ENCODE assay signal across 17 mouse cellular contexts in the genomic region with DNA sequence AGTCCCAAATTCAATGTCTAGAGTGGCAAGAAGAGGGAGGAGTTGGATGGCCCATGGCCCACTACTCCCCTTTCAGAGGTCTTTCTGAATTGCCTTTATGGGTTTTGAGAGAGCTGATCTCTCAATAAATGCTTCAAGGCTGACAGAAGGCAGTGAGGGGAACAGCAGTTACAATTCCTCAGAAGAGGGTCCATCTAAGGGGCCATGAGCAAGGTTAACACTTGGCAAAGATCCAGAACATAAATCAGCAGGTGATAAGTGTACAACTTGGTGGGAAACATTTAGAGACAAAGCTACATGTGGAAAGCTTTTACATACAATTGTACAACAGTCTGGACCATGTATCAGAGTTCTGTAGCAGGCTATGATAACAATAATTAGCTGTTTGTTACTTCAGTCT.
"Had no signal": no experiment of that assay in that cellular context is flagged by ENCODE, and none has a peak within 500 bp of the region (broad histone marks: within the 10 kb centered on the region; RNA-seq: fewer than 3 reads in every experiment).

No protein-coding gene starts in this region.

- DNase-seq: lung, adult 18-20 months; lung, embryonic 14.5 days; lung, postnatal 10 days; lung, postnatal 4 days; retina, postnatal 1 day; right cerebral cortex, adult 18-20 months; right cerebral cortex, postnatal 25 days; right cerebral cortex, postnatal 4 days; spleen, adult 18-20 months; thymus, adult 18-20 months; thymus, postnatal 14 days; thymus, postnatal 36 days had no signal

- H3K27ac ChIP-seq: midbrain, embryonic 10.5 days; midbrain, embryonic 13.5 days; midbrain, embryonic 15.5 days; neural tube, embryonic 12.5 days had no signal

- H3K9me3 ChIP-seq: midbrain, embryonic 10.5 days; midbrain, embryonic 13.5 days; midbrain, embryonic 15.5 days; neural tube, embryonic 12.5 days had no signal

- H3K4me3 ChIP-seq: midbrain, embryonic 10.5 days; midbrain, embryonic 13.5 days; midbrain, embryonic 15.5 days; myocyte; neural tube, embryonic 12.5 days had no signal

- ATAC-seq: midbrain, embryonic 13.5 days; midbrain, embryonic 15.5 days had no signal

- H3K9ac ChIP-seq: lung, embryonic 14.5 days; midbrain, embryonic 13.5 days; midbrain, embryonic 15.5 days; neural tube, embryonic 12.5 days had no signal

- H3K27me3 ChIP-seq: midbrain, embryonic 13.5 days; midbrain, embryonic 15.5 days; neural tube, embryonic 12.5 days had no signal

- H3K36me3 ChIP-seq: midbrain, embryonic 10.5 days; midbrain, embryonic 15.5 days; neural tube, embryonic 12.5 days had no signal

- H3K4me2 ChIP-seq: lung, embryonic 14.5 days; midbrain, embryonic 13.5 days; midbrain, embryonic 15.5 days; neural tube, embryonic 12.5 days had no signal
